Mouse (Mus musculus): ENCODE data around the gene Rasl10a.

DNA sequence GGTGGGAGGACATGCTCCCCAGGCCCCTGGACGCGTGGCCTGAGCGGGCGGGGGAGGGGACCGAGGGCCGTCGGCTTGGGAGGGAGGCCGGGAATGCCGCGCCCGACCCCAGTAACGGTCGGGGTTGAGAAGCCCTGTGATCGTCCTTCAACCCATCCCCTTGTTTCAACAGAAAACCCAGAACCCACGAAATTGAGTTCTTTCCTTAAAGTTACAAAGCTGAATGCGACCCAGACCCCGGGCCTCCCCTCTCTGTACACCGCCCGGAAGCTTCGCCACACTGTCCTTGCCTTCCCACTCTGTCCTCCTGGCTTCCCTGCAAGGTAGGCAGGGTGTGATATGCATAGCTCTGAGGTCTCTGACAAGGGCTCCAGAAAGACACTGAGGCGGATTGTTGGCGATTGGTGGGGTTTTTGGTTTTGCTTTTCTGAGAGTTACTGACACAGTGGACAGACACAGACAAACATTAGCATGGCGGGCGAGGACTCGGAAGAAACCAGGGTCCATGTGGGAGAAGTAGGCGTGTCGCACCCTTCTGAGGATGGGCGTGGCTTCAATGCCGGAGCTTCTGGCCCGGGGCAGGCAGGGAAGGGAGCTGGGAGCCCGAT, 41.8 kb downstream of the Rasl10a start:
- TF ChIP-seq POLR2A (IDR thresholded peaks at IDR 0.05; ENCODE audit: control insufficient read depth, low read depth, low read length) (peak; percentile 88), CTCF (IDR thresholded peaks at IDR 0.05; ENCODE audit: control insufficient read depth, insufficient read depth, insufficient replicate concordance, low read depth, low read length) (no peak)
